Mouse (Mus musculus) liver, adult 2 months (tissue): ENCODE measurements around the gene Nrip2.

Experiments used
- CTCF ChIP-seq: fragments of 200-500 bp; IDR thresholded peaks from 2 replicates; pipeline ENCODE4 v1.5.1; 2011; ENCODE audit warnings: low read depth, low read length, control low read depth
- POLR2A ChIP-seq: fragments of 200-500 bp; IDR thresholded peaks from 2 replicates; pipeline ENCODE4 v1.6.1; 2011; ENCODE audit warnings: low read length, control low read depth; ENCODE audit not compliant: insufficient read depth; ENCODE audit errors: extremely low read depth

- TF ChIP-seq POLR2A, result no peak
- no peak for TF ChIP-seq CTCF
Observed at GRCm38 (mm10) chr6:128397574-128398261, 1.4 kb upstream of the Nrip2 start.
